Mouse (Mus musculus) heart, postnatal 36 days (tissue): Measurements from ENCODE around the gene Vmn1r149. TPM values are rescaled to one million over a fixed set of nuclear protein-coding genes. Genes with fewer than 3 reads are reported as not detected.
"Not testable (repeated sequence)": the region's sequence is repeated elsewhere in the genome, so short reads cannot be mapped to it uniquely, and the experiment has no call there.

Experiments
- DNase-seq, 2 experiments: peaks; one replicate each; pipeline ENCODE4 v3.0.0; 2021 to 2022
- intact Hi-C: fragments of 180-260 bp; cut with DNase I; formaldehyde crosslinking; loops from one replicate; pipeline ENCODE4 v1.15.1; 2025
- total RNA-seq, 2 experiments: library from RNA; stranded (reverse); gene quantifications; 2 replicates each; pipeline ENCODE4 v1.2.3; 2021

Gene Vmn1r149
- total RNA-seq: not detected

GRCm38 (mm10) chr7:22438129-22438528 lies at the start of gene Vmn1r149:
Vmn1r149 (minus strand) TSS chr7:22438229.
- DNase-seq, intact Hi-C loops: not testable (repeated sequence)

GRCm38 (mm10) chr7:22463975-22464374 lies 25.9 kb upstream of the Vmn1r149 start, which contains the start of gene Gm10665:
Gm10665 (minus strand) TSS chr7:22464075.
- intact Hi-C loops, DNase-seq: not testable (repeated sequence)

GRCm38 (mm10) chr7:22413283-22413682 lies 24.7 kb downstream of the Vmn1r149 start, which contains the start of gene Vmn1r148:
Vmn1r148 (plus strand) TSS chr7:22413583.
- not testable (repeated sequence) for DNase-seq

More at GRCm38 (mm10) chr7:22413283-22413682, 24.7 kb downstream of the Vmn1r149 start, which contains the start of gene Vmn1r148:
- intact Hi-C loops: not testable (repeated sequence)

Other genes starting within 250 kb of the Vmn1r149 start
- gene Vmn1r143, start 248.9 kb downstream of the Vmn1r149 start, total RNA-seq: not detected
- gene Gm8653, start 237.0 kb downstream of the Vmn1r149 start, total RNA-seq: not detected
- gene Gm8453, start 208.7 kb downstream of the Vmn1r149 start, total RNA-seq: not detected
- not detected for gene Gm4187, start 108.5 kb downstream of the Vmn1r149 start, total RNA-seq
- not detected for gene Gm8660, start 67.2 kb downstream of the Vmn1r149 start, total RNA-seq
- gene Vmn1r148, start 24.6 kb downstream of the Vmn1r149 start, total RNA-seq: not detected
- gene Gm10665, start 25.8 kb upstream of the Vmn1r149 start, total RNA-seq: not detected
- gene Vmn1r151, start 61.4 kb upstream of the Vmn1r149 start, total RNA-seq: not detected
- gene Vmn1r152, start 84.7 kb upstream of the Vmn1r149 start, total RNA-seq: not detected
- gene Gm8677, start 96.7 kb upstream of the Vmn1r149 start, total RNA-seq: not detected
- gene Gm4201, start 127.1 kb upstream of the Vmn1r149 start, total RNA-seq: not detected
- gene Gm4565, start 149.9 kb upstream of the Vmn1r149 start, total RNA-seq: not detected
- not detected for gene Vmn1r155, start 219.8 kb upstream of the Vmn1r149 start, total RNA-seq